Mouse (Mus musculus) kidney, postnatal 25 days (tissue): ENCODE results near the gene Vwa2.

Experiments used
- DNase-seq, 2 experiments: peaks; one replicate each; pipeline ENCODE4 v3.0.0; 2021; ENCODE audit warnings: mixed read lengths in 2 of 2

The Vwa2 gene

GRCm38 (mm10) chr19:56949868-56950267 is 75.8 kb downstream of the Vwa2 start:
- peak in 1 of 2 experiments; percentile 61 for DNase-seq

- DNase-seq, result no peak
Measured at GRCm38 (mm10) chr19:56950818-56951217, 76.8 kb downstream of the Vwa2 start.

DNA sequence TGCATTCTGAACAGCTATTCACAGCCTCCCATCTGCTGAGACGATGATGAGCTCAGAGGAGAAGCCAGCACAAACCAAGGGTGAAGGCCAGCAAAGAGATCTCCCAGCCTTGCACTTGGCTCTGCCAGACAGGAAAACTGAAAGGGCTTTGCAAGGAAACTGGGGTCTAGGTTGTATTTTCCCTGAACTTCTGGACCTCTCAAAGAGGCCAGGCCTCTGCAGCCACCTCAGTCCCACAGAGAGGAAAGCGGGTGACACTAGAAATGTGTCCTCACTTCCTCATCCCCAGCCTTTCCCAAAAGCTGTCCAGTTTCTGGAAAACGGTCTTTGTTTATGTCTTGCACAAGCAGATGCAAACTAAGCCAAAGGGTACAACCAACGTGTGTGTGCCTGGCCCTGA is 79.8 kb downstream of the Vwa2 start:
- peak in 1 of 2 experiments; percentile 58 for DNase-seq

- no peak for DNase-seq
Measured at GRCm38 (mm10) chr19:56954857-56955256, 80.8 kb downstream of the Vwa2 start.

GRCm38 (mm10) chr19:56955568-56956513 is 81.8 kb downstream of the Vwa2 start:
- DNase-seq, result no peak

DNA sequence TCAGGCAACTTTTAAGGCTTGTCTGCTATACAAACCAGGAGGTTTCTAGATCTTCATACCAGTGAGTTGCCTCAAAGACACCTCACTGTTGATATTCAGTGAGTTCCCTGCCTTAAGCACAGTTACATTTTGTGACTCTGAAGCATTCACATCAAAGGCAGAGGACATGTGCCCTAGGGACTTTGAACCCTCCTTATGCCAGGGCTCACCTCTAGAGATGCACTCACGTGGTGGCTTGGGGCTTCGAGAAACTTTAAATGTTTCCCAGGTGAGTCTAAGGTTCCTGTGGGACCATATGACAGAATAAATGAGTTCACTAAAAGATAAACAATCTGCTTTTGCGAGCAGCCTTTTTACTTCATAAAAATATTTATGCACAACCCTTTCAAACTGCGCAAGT is 84.0 kb downstream of the Vwa2 start:
- DNase-seq, result peak; percentile 50 to 76

GRCm38 (mm10) chr19:56958582-56959021 is 84.6 kb downstream of the Vwa2 start:
- peak; percentile 68 to 87 for DNase-seq

DNA sequence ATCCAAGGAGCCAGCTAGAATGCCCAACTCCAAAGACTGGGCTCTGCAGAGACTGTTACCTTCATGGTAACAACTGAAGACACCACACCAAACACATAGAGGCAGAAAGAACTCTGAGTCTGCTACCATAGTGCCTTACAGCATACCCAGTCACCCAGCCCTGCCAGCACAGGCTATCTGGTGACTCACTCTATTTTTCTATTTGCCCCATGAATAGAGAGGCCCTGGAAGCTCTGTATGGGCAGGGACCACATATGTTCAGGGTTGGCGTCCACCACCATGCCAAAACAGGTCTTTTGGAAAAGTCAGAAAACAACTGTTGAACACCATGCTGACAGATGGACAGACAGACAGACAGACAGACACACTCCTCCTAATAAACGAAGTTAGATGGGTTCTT is 85.0 kb downstream of the Vwa2 start:
- no peak for DNase-seq

DNA sequence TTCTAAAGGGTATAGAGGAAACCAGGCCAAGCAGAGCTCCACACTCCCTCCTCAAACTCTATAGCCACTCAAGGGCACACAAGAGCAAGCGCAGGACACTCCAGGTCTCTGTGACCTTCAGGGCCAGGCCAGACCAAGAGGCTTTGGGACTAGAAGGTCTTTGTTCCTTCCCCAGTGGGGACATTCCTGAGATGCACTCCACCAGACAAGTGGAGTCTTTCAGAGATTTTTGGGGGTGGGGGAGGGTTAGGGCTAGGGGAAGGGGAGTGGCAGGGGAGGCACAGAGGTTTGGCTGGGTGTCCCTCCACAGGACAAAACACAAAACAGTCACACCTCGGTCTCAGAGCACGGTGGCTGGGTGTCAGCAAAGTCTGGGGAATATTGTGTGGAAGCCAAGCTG is 85.6 kb downstream of the Vwa2 start:
- no peak for DNase-seq
